Mouse (Mus musculus) liver, embryonic 13.5 days (tissue): ENCODE results near the gene St6galnac1. TPM values are rescaled to one million over a fixed set of nuclear protein-coding genes. Genes with fewer than 3 reads are reported as not detected.
A peak's percentile ranks its signal among the peaks of the same experiment; 100 is the strongest.

ENCODE experiments used
- ATAC-seq: fragments of 200-750 bp; cut with Nextera tagmentation; 2 replicates; pipeline ENCODE4 v1.8.0; 2017; ENCODE audit warnings: low read depth, mild to moderate bottlenecking, moderate number of reproducible peaks, moderate library complexity
- DNase-seq: peaks from one replicate; pipeline ENCODE4 v3.0.0; 2022
- H3K27ac ChIP-seq: fragments of 300-500 bp; sonication (generic); 2 replicates; pipeline ENCODE4 v1.5.1; 2015; ENCODE audit warnings: moderate library complexity, mild to moderate bottlenecking, inconsistent platforms
- H3K27me3 ChIP-seq: fragments of 300-500 bp; sonication (generic); 2 replicates; pipeline ENCODE4 v1.6.1; 2015; ENCODE audit warnings: mild to moderate bottlenecking, inconsistent platforms
- H3K36me3 ChIP-seq: fragments of 300-500 bp; sonication (generic); 2 replicates; pipeline ENCODE4 v1.6.1; 2015; ENCODE audit warnings: mild to moderate bottlenecking, inconsistent platforms
- H3K4me1 ChIP-seq: fragments of 300-500 bp; sonication (generic); replicated peaks from 2 replicates; pipeline ENCODE4 v1.6.1; 2015; ENCODE audit warnings: inconsistent platforms
- H3K4me2 ChIP-seq: fragments of 300-500 bp; sonication (generic); 2 replicates; pipeline ENCODE4 v1.6.1; 2015; ENCODE audit warnings: inconsistent platforms, mild to moderate bottlenecking, moderate library complexity
- H3K4me3 ChIP-seq: fragments of 300-500 bp; sonication (generic); replicated peaks from 2 replicates; pipeline ENCODE4 v1.5.1; 2015; ENCODE audit warnings: mild to moderate bottlenecking, inconsistent platforms
- H3K9ac ChIP-seq: fragments of 300-500 bp; sonication (generic); 2 replicates; pipeline ENCODE4 v1.6.1; 2015; ENCODE audit warnings: mild to moderate bottlenecking, inconsistent platforms
- H3K9me3 ChIP-seq: fragments of 300-500 bp; sonication (generic); replicated peaks from 2 replicates; pipeline ENCODE4 v1.6.1; 2016; ENCODE audit warnings: inconsistent platforms
- WGBS: fragments of 180-500 bp; shearing (Covaris S2); methylation state at CpG from one replicate; pipeline ENCODE4 v1.1.7; 2015; ENCODE audit not compliant: insufficient replicate concordance; 5-methylcytosine and 5-hydroxymethylcytosine counted together
- polyA plus RNA-seq: library from polyadenylated mRNA; unstranded; fragments of >200 nt; fragmentation: Nextera tagmentation; extraction: Ambion mirVana; gene quantifications from 2 replicates; pipeline ENCODE4 v1.2.1, GENCODE M21; 2015

Gene St6galnac1
- polyA plus RNA-seq, 1 experiment from 2014 or later: not detected

- ATAC-seq: no peak
- H3K4me2 ChIP-seq: no peak overlapping the region
- H3K9ac ChIP-seq: no peak overlapping the region
- no peaks in the 10 kb centered on the region for H3K9me3 ChIP-seq
- H3K4me1 ChIP-seq: peaks cover 22% of the 10 kb centered on the region
- H3K27me3 ChIP-seq: peaks cover 6% of the 10 kb centered on the region; the same call in 1 of the 2 replicates
- H3K27ac ChIP-seq: peak overlapping the region; percentile 23; the same call in 1 of the 2 replicates
- H3K36me3 ChIP-seq: no peaks in the 10 kb centered on the region
- WGBS: 47% methylated on average over 20 of the region's 20 CpGs
- H3K4me3 ChIP-seq: no peak overlapping the region
- no peak for DNase-seq
These were observed 39.0 kb upstream of the St6galnac1 start for GRCm38 (mm10) chr11:116814076-116814883.

- Histone ChIP-seq H3K36me3 (no peaks in the 10 kb centered on the region), H3K27ac (0 out of 2 replicates have a peak overlapping the region, but pooled peaks have one; percentile 23), H3K4me3 (no peak overlapping the region), H3K4me2 (no peak overlapping the region), H3K4me1 (peaks cover 22% of the 10 kb centered on the region), H3K27me3 (peaks cover 6% of the 10 kb centered on the region; the same call in 1 of the 2 replicates), H3K9ac (no peak overlapping the region), H3K9me3 (no peaks in the 10 kb centered on the region)
- DNase-seq (no peak), ATAC-seq (no peak)
- 81% methylated on average over 13 of the region's 13 CpGs for WGBS
These were observed 38.3 kb upstream of the St6galnac1 start for GRCm38 (mm10) chr11:116813610-116814009.

- Histone ChIP-seq H3K9me3 (no peaks in the 10 kb centered on the region), H3K4me2 (no peak overlapping the region), H3K9ac (no peak overlapping the region), H3K4me3 (no peak overlapping the region), H3K36me3 (no peaks in the 10 kb centered on the region), H3K27ac (no peak overlapping the region; the same call in 1 of the 2 replicates), H3K4me1 (peaks cover 22% of the 10 kb centered on the region), H3K27me3 (peaks cover 6% of the 10 kb centered on the region; the same call in 1 of the 2 replicates)
- ATAC-seq: no peak
- DNase-seq: no peak
- WGBS: 72% methylated on average over 21 of the region's 21 CpGs
These were observed 37.7 kb upstream of the St6galnac1 start for GRCm38 (mm10) chr11:116812793-116813529.

DNA sequence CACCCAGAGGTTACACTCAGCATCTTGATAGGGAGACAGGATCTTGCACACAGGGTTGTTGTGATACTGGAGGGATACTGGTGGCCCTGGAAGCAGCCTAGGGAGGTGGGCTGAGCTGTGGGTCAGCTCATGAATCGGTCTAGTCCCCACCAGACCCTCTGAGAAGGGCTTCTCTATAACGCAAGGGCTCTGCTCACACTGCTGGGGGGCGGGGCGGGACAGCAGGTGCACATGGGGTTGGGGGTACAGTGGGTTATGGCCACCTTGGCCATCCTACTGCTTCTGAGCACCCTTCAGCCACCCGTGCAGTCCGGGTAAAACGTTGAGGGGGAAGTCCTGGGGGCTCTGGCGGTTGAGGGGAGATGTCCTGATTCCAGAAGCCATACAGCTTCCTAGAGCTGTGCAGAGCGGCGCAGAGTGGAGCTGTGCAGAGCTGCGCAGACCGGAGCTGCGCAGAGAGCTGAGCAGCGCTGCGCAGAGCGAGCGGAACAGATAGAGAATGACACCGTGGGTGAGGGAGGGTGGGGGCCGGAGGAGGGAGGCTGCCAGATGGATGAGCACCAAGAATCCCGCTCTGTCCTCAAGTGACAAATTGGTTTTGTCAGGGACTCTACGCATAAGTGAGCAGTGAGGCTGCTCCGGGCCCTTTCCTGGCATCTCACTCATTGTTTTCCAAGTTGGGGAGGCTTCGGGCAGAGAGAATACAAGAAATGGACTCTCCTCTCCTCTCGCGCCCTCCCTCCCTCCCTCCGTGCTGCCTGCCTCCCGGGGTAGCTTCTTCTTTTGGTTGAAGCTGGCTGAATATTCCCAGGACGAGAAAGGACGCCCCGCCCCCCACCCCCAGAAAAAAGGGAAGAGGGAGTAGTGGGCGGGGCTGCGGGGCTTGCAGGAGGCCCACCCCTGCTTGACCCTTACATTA is 35.9 kb upstream of the St6galnac1 start:
- ATAC-seq (peak; percentile 72), DNase-seq (no peak)
- Histone ChIP-seq H3K9ac (no peak overlapping the region), H3K4me2 (peak overlapping the region; percentile 56), H3K4me1 (peaks cover 19% of the 10 kb centered on the region), H3K4me3 (peak overlapping the region; percentile 32), H3K27ac (no peak overlapping the region), H3K27me3 (peaks cover 6% of the 10 kb centered on the region; the same call in 1 of the 2 replicates), H3K9me3 (no peaks in the 10 kb centered on the region), H3K36me3 (no peaks in the 10 kb centered on the region)
- 16% methylated on average over 27 of the region's 32 CpGs for WGBS

DNA sequence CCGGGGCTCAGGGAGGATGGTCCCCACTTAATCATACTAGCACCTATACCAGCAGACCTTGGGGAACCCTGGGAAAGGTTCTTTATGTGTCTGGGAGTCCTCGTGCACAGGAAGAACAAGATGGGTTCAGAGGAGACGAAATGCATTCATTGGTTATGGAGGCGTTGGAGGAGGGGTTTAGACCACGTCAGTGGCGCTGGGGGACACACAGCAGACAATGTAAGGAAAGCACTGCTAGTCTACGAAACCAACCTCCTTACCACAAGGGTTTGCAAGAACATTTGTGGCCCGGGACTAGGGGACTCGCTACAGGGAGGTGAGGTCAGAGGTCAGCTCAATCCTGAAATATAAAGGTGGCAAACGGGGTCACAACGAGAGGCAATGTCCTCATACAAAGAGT is 35.2 kb upstream of the St6galnac1 start:
- no peak overlapping the region for H3K4me3 ChIP-seq
- H3K36me3 ChIP-seq: no peaks in the 10 kb centered on the region
- DNase-seq: no peak
- H3K27ac ChIP-seq: no peak overlapping the region
- H3K9me3 ChIP-seq: no peaks in the 10 kb centered on the region
- peaks cover 19% of the 10 kb centered on the region for H3K4me1 ChIP-seq
- ATAC-seq: no peak
- WGBS: 66% methylated on average over 11 of the region's 11 CpGs
- peaks cover 6% of the 10 kb centered on the region; the same call in 1 of the 2 replicates for H3K27me3 ChIP-seq
- no peak overlapping the region for H3K4me2 ChIP-seq
- no peak overlapping the region for H3K9ac ChIP-seq

GRCm38 (mm10) chr11:116809520-116809919 is 34.2 kb upstream of the St6galnac1 start:
- no peak overlapping the region for H3K27ac ChIP-seq
- H3K27me3 ChIP-seq: peaks cover 6% of the 10 kb centered on the region; the same call in 1 of the 2 replicates
- no peak overlapping the region for H3K9ac ChIP-seq
- H3K4me2 ChIP-seq: no peak overlapping the region
- no peaks in the 10 kb centered on the region for H3K9me3 ChIP-seq
- DNase-seq (no peak), ATAC-seq (no peak)
- H3K4me1 ChIP-seq: peaks cover 14% of the 10 kb centered on the region
- no peaks in the 10 kb centered on the region for H3K36me3 ChIP-seq
- WGBS: 57% methylated on average over 8 of the region's 8 CpGs
- no peak overlapping the region for H3K4me3 ChIP-seq

GRCm38 (mm10) chr11:116808811-116809395 is 33.6 kb upstream of the St6galnac1 start:
- peaks cover 6% of the 10 kb centered on the region; the same call in 1 of the 2 replicates for H3K27me3 ChIP-seq
- H3K36me3 ChIP-seq: no peaks in the 10 kb centered on the region
- H3K4me3 ChIP-seq: no peak overlapping the region
- no peak overlapping the region for H3K4me2 ChIP-seq
- no peaks in the 10 kb centered on the region for H3K9me3 ChIP-seq
- peaks cover 11% of the 10 kb centered on the region for H3K4me1 ChIP-seq
- no peak overlapping the region for H3K27ac ChIP-seq
- no peak overlapping the region for H3K9ac ChIP-seq
- WGBS: 74% methylated on average over 11 of the region's 11 CpGs
- no peak for ATAC-seq
- DNase-seq: no peak

- H3K9ac ChIP-seq: no peak overlapping the region
- 33% methylated on average over 7 of the region's 7 CpGs for WGBS
- peaks cover 4% of the 10 kb centered on the region; the same call in 1 of the 2 replicates for H3K27me3 ChIP-seq
- no peak overlapping the region for H3K4me2 ChIP-seq
- no peak overlapping the region for H3K27ac ChIP-seq
- H3K36me3 ChIP-seq: no peaks in the 10 kb centered on the region
- peaks cover 11% of the 10 kb centered on the region for H3K4me1 ChIP-seq
- no peaks in the 10 kb centered on the region for H3K9me3 ChIP-seq
- ATAC-seq (no peak), DNase-seq (peak; percentile 59)
- H3K4me3 ChIP-seq: no peak overlapping the region
These were observed 32.8 kb upstream of the St6galnac1 start for GRCm38 (mm10) chr11:116807938-116808606.

DNA sequence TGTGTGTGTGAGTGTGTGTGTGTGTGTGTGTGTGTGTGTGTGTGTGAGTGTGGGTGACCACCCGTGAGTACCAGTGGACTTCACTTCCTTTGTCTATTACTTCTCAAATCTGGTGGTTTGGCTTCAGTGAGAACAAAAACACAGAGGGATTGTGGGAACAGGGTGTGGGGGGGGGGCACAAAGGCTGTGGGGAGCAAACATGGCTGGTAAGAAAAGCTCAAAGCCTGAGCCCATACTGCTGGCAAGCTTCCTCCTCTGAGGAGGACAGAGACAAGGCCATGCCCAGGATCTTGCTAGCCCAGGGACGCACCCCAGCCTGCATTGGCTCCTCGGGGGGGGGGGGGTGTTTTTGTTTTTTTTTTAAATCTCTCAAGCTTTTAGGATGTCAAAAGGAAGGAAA is 32.2 kb upstream of the St6galnac1 start:
- ATAC-seq (no peak), DNase-seq (no peak)
- Histone ChIP-seq H3K36me3 (no peaks in the 10 kb centered on the region), H3K9ac (no peak overlapping the region), H3K4me2 (no peak overlapping the region), H3K4me3 (no peak overlapping the region), H3K9me3 (no peaks in the 10 kb centered on the region), H3K27ac (no peak overlapping the region), H3K4me1 (peaks cover 11% of the 10 kb centered on the region), H3K27me3 (peaks cover 4% of the 10 kb centered on the region; the same call in 1 of the 2 replicates)
- 65% methylated on average over 3 of the region's 3 CpGs for WGBS

DNA sequence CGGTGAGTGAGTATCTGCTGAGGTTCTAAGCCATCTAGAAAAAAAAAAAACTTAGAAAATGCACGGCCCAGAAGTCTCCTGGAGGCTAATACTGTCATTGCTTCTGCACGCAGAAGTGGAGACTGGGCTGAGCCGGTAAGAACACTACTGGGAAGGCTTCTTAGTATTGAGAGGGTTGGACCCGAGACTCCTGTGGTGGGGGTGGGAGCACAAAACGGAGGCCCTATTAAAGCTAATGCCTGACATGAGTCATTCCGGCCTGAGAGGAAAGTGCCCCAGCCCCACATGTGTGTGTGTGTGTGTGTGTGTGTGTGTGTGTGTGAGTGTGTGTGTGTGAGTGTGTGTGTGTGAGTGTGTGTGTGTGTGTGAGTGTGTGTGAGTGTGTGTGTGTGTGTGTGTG is 31.8 kb upstream of the St6galnac1 start:
- ATAC-seq (no peak), DNase-seq (no peak)
- Histone ChIP-seq H3K4me1 (peaks cover 11% of the 10 kb centered on the region), H3K27me3 (peaks cover 4% of the 10 kb centered on the region; the same call in 1 of the 2 replicates), H3K4me2 (no peak overlapping the region), H3K9ac (no peak overlapping the region), H3K9me3 (no peaks in the 10 kb centered on the region), H3K4me3 (no peak overlapping the region), H3K36me3 (no peaks in the 10 kb centered on the region), H3K27ac (no peak overlapping the region)
- WGBS: 58% methylated on average over 7 of the region's 7 CpGs
